Mouse (Mus musculus) megakaryocyte, embryonic 14.5 days (primary cell): ENCODE measurements around the gene Ccdc102a.

Experiments
- FLI1 ChIP-seq: IDR thresholded peaks from 2 replicates; pipeline ENCODE4 v1.6.1; 2012; ENCODE audit warnings: low read length, inconsistent platforms, mixed read lengths
- GATA1 ChIP-seq: IDR thresholded peaks from 3 replicates; pipeline ENCODE4 v1.6.1; 2012; ENCODE audit warnings: mixed read lengths, low read length, inconsistent platforms, borderline replicate concordance

DNA sequence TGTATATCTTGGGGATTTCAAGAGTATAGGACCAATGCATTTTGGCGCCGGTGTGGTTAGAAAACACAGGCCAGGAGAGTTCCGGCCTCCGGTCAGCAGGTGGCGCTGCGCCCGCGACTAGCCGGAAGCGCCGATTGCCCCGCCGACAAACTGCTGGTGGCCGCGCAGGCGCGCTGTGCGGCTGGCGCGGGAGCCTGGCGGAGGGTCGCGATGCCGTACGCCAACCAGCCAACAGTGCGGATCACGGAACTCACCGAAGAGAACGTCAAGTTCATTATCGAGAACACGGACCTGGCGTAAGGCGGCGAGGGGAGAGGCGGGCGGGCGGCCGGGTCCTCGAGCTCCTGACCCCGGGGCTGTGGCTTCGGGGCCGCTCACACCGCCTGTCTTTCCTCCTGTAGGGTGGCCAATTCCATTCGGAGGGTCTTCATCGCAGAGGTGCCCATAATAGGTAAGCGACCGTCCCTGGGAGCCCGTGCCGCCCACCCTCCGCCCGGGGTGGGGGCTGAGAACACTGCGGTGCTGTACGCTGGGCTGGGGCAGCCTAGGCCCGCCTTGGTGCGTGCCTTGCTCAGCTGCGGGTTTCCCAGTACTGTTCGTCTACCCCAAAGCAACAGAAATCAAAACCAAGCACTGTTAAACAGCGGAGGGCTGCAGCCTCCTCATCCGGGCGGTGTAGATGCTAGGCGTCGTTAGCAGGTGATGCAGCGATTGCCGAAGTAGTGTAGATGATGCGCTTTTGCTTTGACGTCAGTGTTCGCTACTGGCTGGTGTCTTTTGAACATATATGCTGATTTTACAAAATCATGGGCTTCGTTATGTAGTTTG, 60.3 kb downstream of the Ccdc102a start, which contains the start of gene Polr2c:
- TF ChIP-seq GATA1: no peak
- no peak for TF ChIP-seq FLI1
